Mouse (Mus musculus): ENCODE data around the gene Fbxo41. TPM values are rescaled to one million over a fixed set of nuclear protein-coding genes. Genes with fewer than 3 reads are reported as not detected.

The Fbxo41 gene
- polyA plus RNA-seq, 1 experiment from 2014 or later, result not detected

DNA sequence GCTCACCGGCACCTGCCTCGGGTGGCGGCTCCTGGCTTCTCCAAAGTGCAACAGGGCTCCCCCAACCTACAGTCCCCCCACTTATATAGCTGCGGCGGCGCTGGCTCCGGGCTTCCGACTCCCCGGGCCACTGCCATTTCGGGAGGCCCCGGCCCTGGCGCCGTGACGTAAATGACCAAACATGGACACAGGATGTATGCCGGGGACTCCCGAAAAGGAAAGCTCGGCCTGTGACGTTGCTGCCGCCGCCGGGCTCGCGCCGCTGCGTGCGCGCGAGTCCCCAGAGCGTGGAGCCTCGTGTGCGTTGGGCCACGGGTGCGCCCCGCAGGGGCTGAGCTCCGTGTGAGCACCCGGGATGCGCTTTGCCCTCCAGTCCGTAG, 10.7 kb upstream of the Fbxo41 start, which contains the start of gene Egr4:
TSS of gene Egr4 (minus strand) at position 59 of the 380 bp plus-strand sequence.
- no peak within 1 kb of the TSS for H3K9ac ChIP-seq (ENCODE audit: low read depth, low read length)
- H3K4me3 ChIP-seq (ENCODE audit: low read depth, low read length), result peak within 1 kb of the TSS; percentile 51
- 1% methylated on average over 38 of the region's 38 CpGs for WGBS (ENCODE audit: insufficient replicate concordance)
- no peaks in the 10 kb centered on the region for H3K9me3 ChIP-seq (replicated peaks; ENCODE audit: control insufficient read depth, low read length)
- peaks cover 76% of the 10 kb centered on the region for H3K27me3 ChIP-seq (ENCODE audit: control insufficient read depth, insufficient read depth, low read length)
- ATAC-seq (replicated peaks; ENCODE audit: insufficient number of reproducible peaks, low FRiP score, low TSS enrichment), result no peak
- H3K4me1 ChIP-seq (ENCODE audit: control insufficient read depth, insufficient read depth, low read length), result peaks cover 15% of the 10 kb centered on the region
- H3K36me3 ChIP-seq (ENCODE audit: control insufficient read depth, insufficient read depth, low read length), result no peaks in the 10 kb centered on the region
- H3K27ac ChIP-seq (ENCODE audit: low read depth, low read length), result no peak within 1 kb of the TSS
- peak within 1 kb of the TSS; percentile 93 for H3K4me2 ChIP-seq

DNA sequence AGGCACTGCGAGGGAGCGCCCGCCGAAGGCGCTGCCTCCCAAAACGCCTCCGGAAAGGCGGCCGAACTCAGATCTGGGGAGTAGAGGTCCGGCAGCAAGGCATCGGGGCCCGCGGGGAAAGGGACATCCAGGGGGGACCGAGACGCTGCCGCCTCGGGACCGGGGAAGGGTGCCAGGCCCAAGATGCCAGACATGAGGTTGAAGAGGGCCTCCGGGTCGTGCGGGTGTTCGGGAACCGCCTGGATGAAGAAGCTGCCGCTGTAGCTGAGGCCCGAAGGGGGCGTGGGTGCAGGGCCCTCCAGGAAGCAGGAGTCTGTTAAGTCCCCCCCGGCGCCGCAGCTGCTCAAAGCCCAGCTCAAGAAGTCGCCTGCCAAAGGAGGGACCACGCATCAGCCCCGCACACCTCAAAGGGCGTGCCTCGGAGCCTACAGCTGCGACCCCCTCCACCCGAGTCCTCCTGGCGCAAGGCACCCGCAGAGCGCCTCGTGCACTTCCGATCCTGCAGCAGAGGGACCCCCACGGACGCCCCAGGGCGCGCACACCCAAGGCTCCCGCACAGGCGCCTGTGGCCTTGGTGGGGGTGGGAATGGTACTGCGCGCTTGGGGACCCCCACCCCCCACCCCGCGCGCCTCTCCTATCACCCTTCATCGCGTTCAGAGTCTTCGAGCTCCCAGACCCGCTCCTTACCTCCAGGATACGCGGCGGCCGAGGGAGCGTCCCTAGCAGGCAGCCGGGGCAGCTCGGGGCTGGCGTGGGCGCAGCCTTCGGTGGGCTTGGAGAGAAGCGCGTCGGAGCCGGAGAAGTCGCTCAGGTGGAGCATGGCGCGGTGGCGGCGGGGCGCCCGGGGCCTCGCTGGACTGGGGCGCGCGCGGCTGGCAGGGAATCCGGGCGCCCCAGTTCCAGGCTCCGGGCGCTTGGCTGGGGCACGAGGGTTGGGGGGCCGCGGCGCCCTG, 10.1 kb upstream of the Fbxo41 start:
- under 1% methylated on average over 86 of the region's 90 CpGs for WGBS (ENCODE audit: insufficient replicate concordance)
- H3K36me3 ChIP-seq (ENCODE audit: control insufficient read depth, insufficient read depth, low read length), result no peaks in the 10 kb centered on the region
- 0 out of 2 replicates have a peak, but pooled peaks have one; percentile 21 for ATAC-seq (replicated peaks; ENCODE audit: insufficient number of reproducible peaks, low FRiP score, low TSS enrichment)
- H3K9me3 ChIP-seq (replicated peaks; ENCODE audit: control insufficient read depth, low read length), result no peaks in the 10 kb centered on the region
- no peak overlapping the region for H3K27ac ChIP-seq (ENCODE audit: low read depth, low read length)
- peak overlapping the region; percentile 51 for H3K4me3 ChIP-seq (ENCODE audit: low read depth, low read length)
- H3K27me3 ChIP-seq (ENCODE audit: control insufficient read depth, insufficient read depth, low read length), result peaks cover 79% of the 10 kb centered on the region
- H3K9ac ChIP-seq (ENCODE audit: low read depth, low read length), result no peak overlapping the region
- peak overlapping the region; percentile 93 for H3K4me2 ChIP-seq
- peaks cover 15% of the 10 kb centered on the region for H3K4me1 ChIP-seq (ENCODE audit: control insufficient read depth, insufficient read depth, low read length)

DNA sequence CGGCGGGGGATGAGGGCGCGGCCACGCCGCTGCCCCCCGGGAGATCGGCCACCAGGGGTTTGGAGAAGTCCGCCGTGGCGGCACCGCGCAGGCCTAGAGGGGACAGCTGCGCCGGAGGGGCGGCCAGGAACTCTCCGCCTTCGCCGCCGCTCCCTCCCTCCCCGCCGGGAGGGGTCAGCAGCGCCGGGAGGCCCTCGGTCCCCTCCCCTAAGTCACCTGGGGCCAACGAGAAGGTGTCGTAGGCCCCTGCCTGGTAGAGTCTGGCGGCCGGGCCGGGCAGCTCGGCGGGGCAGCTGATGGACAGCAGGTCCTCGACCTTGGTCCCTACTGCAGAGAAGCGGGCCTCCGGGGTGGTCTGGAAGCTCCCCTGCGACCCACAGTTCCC, 9.3 kb upstream of the Fbxo41 start:
- no peaks in the 10 kb centered on the region for H3K9me3 ChIP-seq (replicated peaks; ENCODE audit: control insufficient read depth, low read length)
- no peak for ATAC-seq (replicated peaks; ENCODE audit: insufficient number of reproducible peaks, low FRiP score, low TSS enrichment)
- H3K27me3 ChIP-seq (ENCODE audit: control insufficient read depth, insufficient read depth, low read length), result peaks cover 83% of the 10 kb centered on the region
- H3K36me3 ChIP-seq (ENCODE audit: control insufficient read depth, insufficient read depth, low read length), result no peaks in the 10 kb centered on the region
- H3K9ac ChIP-seq (ENCODE audit: low read depth, low read length), result no peak overlapping the region
- under 1% methylated on average over 33 of the region's 36 CpGs for WGBS (ENCODE audit: insufficient replicate concordance)
- H3K4me3 ChIP-seq (ENCODE audit: low read depth, low read length), result peak overlapping the region; percentile 51
- peak overlapping the region; percentile 93 for H3K4me2 ChIP-seq
- H3K4me1 ChIP-seq (ENCODE audit: control insufficient read depth, insufficient read depth, low read length), result peaks cover 15% of the 10 kb centered on the region
- H3K27ac ChIP-seq (ENCODE audit: low read depth, low read length), result no peak overlapping the region

DNA sequence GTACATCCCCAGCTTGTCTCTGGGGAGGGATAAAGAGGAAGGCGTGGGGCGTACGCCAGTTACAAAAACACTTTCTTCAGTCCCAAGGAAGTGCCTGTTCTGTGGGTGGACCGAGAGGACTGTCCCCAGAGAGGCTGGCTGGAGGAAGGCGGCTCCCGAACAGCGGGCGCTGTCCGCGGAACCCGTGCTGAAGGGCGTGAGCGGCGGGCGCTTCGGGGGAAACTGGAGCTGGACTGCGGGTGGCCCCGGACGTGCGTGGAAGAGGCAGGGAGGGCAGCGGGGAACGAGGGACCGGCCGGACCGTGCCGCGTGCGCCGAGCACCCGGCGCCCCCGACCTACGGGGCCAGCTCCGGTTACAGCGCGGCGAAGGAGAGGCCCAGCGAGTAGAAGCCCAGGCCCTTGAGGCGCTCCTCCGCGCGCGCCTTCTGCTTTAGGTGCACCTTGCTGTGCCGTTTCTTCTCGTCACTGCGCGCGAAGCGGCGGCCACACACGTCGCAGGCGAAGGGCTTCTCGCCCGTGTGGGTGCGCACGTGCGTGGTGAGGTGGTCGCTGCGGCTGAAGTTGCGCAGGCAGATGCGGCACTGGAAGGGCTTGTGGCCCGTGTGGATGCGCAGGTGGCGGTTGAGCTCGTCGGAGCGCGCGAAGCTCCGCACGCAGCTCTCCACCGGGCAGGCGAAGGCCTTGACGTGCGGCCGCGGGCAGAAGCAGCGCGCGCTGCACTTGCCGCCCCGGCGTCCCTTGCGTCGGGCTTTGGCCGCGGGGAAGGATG, 8.7 kb upstream of the Fbxo41 start:
- WGBS (ENCODE audit: insufficient replicate concordance), result under 1% methylated on average over 84 of the region's 88 CpGs
- peaks cover 15% of the 10 kb centered on the region for H3K4me1 ChIP-seq (ENCODE audit: control insufficient read depth, insufficient read depth, low read length)
- H3K9ac ChIP-seq (ENCODE audit: low read depth, low read length), result no peak overlapping the region
- no peaks in the 10 kb centered on the region for H3K36me3 ChIP-seq (ENCODE audit: control insufficient read depth, insufficient read depth, low read length)
- no peaks in the 10 kb centered on the region for H3K9me3 ChIP-seq (replicated peaks; ENCODE audit: control insufficient read depth, low read length)
- peak overlapping the region; percentile 51 for H3K4me3 ChIP-seq (ENCODE audit: low read depth, low read length)
- peak overlapping the region; percentile 93 for H3K4me2 ChIP-seq
- H3K27ac ChIP-seq (ENCODE audit: low read depth, low read length), result no peak overlapping the region
- no peak for ATAC-seq (replicated peaks; ENCODE audit: insufficient number of reproducible peaks, low FRiP score, low TSS enrichment)
- H3K27me3 ChIP-seq (ENCODE audit: control insufficient read depth, insufficient read depth, low read length), result peaks cover 79% of the 10 kb centered on the region

DNA sequence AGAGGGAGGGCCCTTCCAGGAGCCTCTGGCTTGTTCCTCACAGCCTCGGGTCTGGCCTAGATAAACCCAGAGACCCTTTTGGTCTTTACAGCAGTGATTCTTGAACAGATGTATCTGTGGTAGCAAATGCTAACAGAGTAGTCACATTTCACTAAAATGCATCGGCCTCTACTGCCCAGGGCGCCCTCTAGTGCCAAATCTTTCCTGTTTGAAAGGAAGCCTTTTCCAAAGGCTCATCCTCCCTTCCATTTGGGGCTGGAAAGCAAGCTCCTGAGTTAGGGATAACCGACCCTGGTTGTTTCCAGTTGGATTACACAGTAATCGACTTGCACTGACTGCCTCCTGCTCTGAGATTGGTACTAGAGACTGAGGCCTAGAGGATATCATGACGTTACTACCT, 7.7 kb upstream of the Fbxo41 start:
- no peak overlapping the region for H3K4me3 ChIP-seq (ENCODE audit: low read depth, low read length)
- 7% methylated on average over 6 of the region's 6 CpGs for WGBS (ENCODE audit: insufficient replicate concordance)
- peaks cover 76% of the 10 kb centered on the region for H3K27me3 ChIP-seq (ENCODE audit: control insufficient read depth, insufficient read depth, low read length)
- no peak overlapping the region for H3K4me2 ChIP-seq
- no peaks in the 10 kb centered on the region for H3K9me3 ChIP-seq (replicated peaks; ENCODE audit: control insufficient read depth, low read length)
- no peaks in the 10 kb centered on the region for H3K36me3 ChIP-seq (ENCODE audit: control insufficient read depth, insufficient read depth, low read length)
- no peak overlapping the region for H3K27ac ChIP-seq (ENCODE audit: low read depth, low read length)
- peaks cover 15% of the 10 kb centered on the region for H3K4me1 ChIP-seq (ENCODE audit: control insufficient read depth, insufficient read depth, low read length)
- no peak for ATAC-seq (replicated peaks; ENCODE audit: insufficient number of reproducible peaks, low FRiP score, low TSS enrichment)
- H3K9ac ChIP-seq (ENCODE audit: low read depth, low read length), result no peak overlapping the region

DNA sequence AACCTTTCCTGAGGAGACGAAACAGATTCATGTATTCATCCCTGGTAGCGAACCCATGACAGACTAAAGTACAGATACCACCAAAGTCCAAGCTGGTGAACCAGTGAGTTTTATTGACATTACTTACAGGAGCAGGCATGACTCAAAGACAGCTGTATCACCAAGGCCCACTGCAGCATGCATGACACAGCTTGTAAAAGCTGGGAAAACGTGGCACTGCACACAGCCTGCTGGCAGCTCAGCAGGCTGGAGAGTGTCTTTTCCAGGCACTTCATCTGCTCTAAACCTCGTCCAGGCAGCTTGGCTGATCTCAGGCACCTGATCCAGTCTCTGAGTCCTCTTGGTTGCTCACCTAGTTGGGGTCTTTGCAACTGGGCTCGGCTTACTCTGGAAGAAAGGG, 5.8 kb upstream of the Fbxo41 start:
- Histone ChIP-seq H3K9ac (ENCODE audit: low read depth, low read length) (no peak overlapping the region), H3K27me3 (ENCODE audit: control insufficient read depth, insufficient read depth, low read length) (peaks cover 76% of the 10 kb centered on the region), H3K4me3 (ENCODE audit: low read depth, low read length) (no peak overlapping the region), H3K4me2 (no peak overlapping the region), H3K27ac (ENCODE audit: low read depth, low read length) (no peak overlapping the region), H3K36me3 (ENCODE audit: control insufficient read depth, insufficient read depth, low read length) (no peaks in the 10 kb centered on the region), H3K4me1 (ENCODE audit: control insufficient read depth, insufficient read depth, low read length) (peaks cover 15% of the 10 kb centered on the region), H3K9me3 (replicated peaks; ENCODE audit: control insufficient read depth, low read length) (no peaks in the 10 kb centered on the region)
- 45% methylated on average over 5 of the region's 5 CpGs for WGBS (ENCODE audit: insufficient replicate concordance)
- ATAC-seq (replicated peaks; ENCODE audit: insufficient number of reproducible peaks, low FRiP score, low TSS enrichment), result no peak

DNA sequence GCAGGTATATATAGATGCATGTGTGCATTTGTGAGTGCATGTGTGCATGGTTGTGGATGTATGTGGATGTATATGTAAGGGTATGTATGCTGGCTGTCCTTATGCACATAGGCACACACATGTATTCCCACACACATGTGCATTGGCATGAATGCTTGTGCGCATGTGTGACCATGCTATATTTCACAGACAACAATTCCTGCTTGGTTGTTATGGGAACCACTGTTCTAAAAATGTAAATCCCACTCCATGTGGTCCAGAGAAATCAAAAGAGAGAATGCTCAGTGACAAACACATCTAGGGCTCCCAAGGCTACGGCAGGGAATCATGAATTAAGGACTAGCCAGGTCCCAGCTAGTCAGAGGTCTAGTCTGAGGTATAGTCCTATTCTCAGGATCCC, 2.1 kb upstream of the Fbxo41 start:
- no peak overlapping the region for H3K4me3 ChIP-seq (ENCODE audit: low read depth, low read length)
- H3K27me3 ChIP-seq (ENCODE audit: control insufficient read depth, insufficient read depth, low read length), result peaks cover 69% of the 10 kb centered on the region
- H3K4me2 ChIP-seq, result no peak overlapping the region
- 78% methylated on average over 2 of the region's 2 CpGs for WGBS (ENCODE audit: insufficient replicate concordance)
- peaks cover 5% of the 10 kb centered on the region; the same call in 1 of the 2 replicates for H3K4me1 ChIP-seq (ENCODE audit: control insufficient read depth, insufficient read depth, low read length)
- H3K27ac ChIP-seq (ENCODE audit: low read depth, low read length), result no peak overlapping the region
- no peaks in the 10 kb centered on the region for H3K36me3 ChIP-seq (ENCODE audit: control insufficient read depth, insufficient read depth, low read length)
- H3K9me3 ChIP-seq (replicated peaks; ENCODE audit: control insufficient read depth, low read length), result no peaks in the 10 kb centered on the region
- ATAC-seq (replicated peaks; ENCODE audit: insufficient number of reproducible peaks, low FRiP score, low TSS enrichment), result no peak
- H3K9ac ChIP-seq (ENCODE audit: low read depth, low read length), result no peak overlapping the region

DNA sequence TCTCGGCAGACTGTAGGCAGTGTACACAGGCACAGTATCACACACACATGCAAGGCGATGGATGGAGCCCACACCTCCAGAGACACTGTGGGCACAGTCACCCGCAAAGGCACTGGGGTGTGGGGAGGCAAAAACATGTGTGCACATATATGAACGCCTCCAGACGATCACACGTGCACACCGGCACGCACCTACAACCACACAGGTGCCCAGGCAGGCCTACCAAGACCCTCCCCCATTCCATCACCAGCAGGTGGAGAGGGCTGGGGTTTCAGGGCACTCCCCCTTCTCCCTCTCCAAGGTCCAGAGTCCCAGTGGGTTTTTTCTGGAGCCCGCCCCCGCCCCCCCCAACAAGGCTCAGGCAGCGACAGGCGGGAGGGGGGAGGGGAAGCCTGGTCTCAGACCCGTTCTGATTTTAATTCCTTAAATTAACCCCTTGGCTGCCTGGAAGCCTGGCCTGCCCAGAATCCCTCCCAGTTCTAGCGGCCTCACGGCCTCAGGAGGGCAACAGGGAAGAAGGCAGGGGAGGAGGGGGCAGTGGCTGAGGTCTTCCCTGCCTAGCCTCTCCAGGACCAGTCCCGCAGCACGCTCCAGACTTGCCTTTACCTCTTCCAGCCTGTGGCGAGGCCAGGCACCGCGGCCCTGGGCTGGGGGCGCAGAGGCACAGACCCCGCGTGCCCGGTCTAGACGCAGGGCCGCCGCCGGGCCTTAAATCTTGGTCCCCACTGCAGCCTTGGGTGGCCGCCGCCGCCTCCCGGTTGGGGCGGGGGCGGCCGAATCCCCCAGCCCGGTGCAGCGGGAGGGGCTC, 487 bp downstream of the Fbxo41 start:
- 2% methylated on average over 29 of the region's 37 CpGs for WGBS (ENCODE audit: insufficient replicate concordance)
- Histone ChIP-seq H3K9me3 (replicated peaks; ENCODE audit: control insufficient read depth, low read length) (no peaks in the 10 kb centered on the region), H3K9ac (ENCODE audit: low read depth, low read length) (peak overlapping the region; percentile 56; the same call in 1 of the 2 replicates), H3K27me3 (ENCODE audit: control insufficient read depth, insufficient read depth, low read length) (peaks cover 58% of the 10 kb centered on the region), H3K36me3 (ENCODE audit: control insufficient read depth, insufficient read depth, low read length) (no peaks in the 10 kb centered on the region), H3K4me3 (ENCODE audit: low read depth, low read length) (peak overlapping the region; percentile 73), H3K27ac (ENCODE audit: low read depth, low read length) (no peak overlapping the region), H3K4me2 (peak overlapping the region; percentile 98), H3K4me1 (ENCODE audit: control insufficient read depth, insufficient read depth, low read length) (peaks cover 5% of the 10 kb centered on the region; the same call in 1 of the 2 replicates)
- ATAC-seq (replicated peaks; ENCODE audit: insufficient number of reproducible peaks, low FRiP score, low TSS enrichment), result peak; percentile 39

Data from heart, embryonic 11.5 days (tissue).